Mouse (Mus musculus): ENCODE measurements around the gene Polr2l. TPM values are rescaled to one million over a fixed set of nuclear protein-coding genes. Genes with fewer than 3 reads are reported as not detected.
A peak's percentile ranks its signal among the peaks of the same experiment; 100 is the strongest.

Polr2l gene
- polyA plus RNA-seq, 1 experiment: 12.1 TPM

DNA sequence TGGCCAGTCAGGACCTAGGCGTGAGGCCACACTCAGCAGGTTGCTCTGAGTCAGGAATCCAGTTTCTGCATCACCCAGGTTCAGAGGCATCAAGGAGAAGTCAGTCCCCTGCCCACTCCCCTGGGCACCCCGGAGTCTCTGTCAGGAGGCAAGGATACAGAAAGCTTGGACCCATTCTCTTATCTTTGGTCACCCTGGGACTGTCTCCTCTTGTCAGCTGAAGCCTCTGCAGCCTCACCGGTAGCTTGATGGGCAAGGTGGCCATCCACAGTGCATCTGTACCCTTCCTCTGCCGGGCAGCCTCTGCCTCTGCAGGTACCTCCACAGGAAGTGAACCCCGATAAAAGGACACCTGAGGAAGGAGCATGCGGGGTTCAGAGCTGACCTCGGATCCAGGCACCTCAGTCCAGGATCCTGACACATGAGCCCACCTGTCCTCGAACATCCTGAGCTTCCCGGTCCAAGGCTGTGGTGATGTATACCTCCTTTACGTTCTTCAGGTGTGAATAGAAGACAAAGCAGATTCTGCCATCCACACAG, 35.7 kb downstream of the Polr2l start:
- H3K27ac ChIP-seq (ENCODE audit: insufficient read depth, low read length): no peak overlapping the region
- H3K27me3 ChIP-seq (ENCODE audit: control insufficient read depth, insufficient read depth, low read length, poor library complexity, severe bottlenecking): no peaks in the 10 kb centered on the region
- no peaks in the 10 kb centered on the region for H3K9me3 ChIP-seq (replicated peaks; ENCODE audit: control insufficient read depth, insufficient read depth, low read length, poor library complexity, severe bottlenecking)
- TF ChIP-seq EP300 (IDR thresholded peaks at IDR 0.05; ENCODE audit: insufficient read depth, low read depth, low read length): no peak
- no peak for TF ChIP-seq CTCF (IDR thresholded peaks at IDR 0.05; ENCODE audit: low read depth, low read length)
- TF ChIP-seq POLR2A (IDR thresholded peaks at IDR 0.05; ENCODE audit: insufficient read depth, low read length): no peak
- H3K4me1 ChIP-seq (ENCODE audit: control insufficient read depth, insufficient read depth, low read length): peaks cover 2% of the 10 kb centered on the region
- peaks cover 36% of the 10 kb centered on the region for H3K36me3 ChIP-seq (ENCODE audit: control insufficient read depth, insufficient read depth, low read length, poor library complexity, severe bottlenecking)
- no peak overlapping the region for H3K9ac ChIP-seq (ENCODE audit: low read depth, poor library complexity, severe bottlenecking)
- H3K4me3 ChIP-seq (ENCODE audit: low read depth, low read length): no peak overlapping the region

DNA sequence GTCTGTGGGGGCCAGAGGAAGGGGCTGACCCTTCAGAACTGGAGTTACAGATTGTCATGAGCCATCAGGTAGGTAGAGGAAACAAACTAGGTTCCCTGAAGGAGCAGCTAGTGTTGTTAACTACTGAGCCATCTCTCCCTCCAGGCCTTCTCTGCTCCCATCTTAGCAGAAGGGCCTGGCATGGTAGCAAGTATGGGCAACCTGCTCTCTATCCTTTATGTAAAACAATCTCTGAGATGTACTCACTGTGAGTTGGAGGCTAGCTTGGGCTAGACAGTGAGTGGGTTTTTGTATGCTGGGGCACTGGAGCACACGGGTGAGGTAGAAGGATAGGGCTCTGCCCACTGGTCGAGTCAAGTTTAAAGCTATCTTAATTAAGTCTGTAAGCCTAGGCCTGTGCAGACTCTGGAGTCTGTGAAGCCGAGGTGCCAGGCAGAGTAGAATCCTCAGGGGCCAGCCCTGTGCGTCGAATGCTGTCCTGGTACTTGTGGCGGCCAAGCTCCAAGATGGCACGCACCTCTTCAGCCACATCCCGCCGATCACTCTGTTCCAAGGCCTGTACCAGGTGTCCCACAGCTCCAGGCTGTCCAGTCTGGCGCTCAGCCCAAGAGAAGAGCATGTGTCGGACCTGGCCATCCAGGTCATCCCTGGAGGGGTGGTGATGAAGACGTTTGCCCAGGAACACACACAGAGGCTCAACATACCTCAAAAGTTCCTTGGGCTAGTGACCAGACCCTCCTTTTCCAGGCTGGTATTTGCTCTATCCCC, 36.5 kb downstream of the Polr2l start:
- Histone ChIP-seq H3K27me3 (ENCODE audit: control insufficient read depth, insufficient read depth, low read length, poor library complexity, severe bottlenecking) (no peaks in the 10 kb centered on the region), H3K4me1 (ENCODE audit: control insufficient read depth, insufficient read depth, low read length) (peaks cover 2% of the 10 kb centered on the region), H3K9ac (ENCODE audit: low read depth, poor library complexity, severe bottlenecking) (no peak overlapping the region), H3K9me3 (replicated peaks; ENCODE audit: control insufficient read depth, insufficient read depth, low read length, poor library complexity, severe bottlenecking) (no peaks in the 10 kb centered on the region), H3K4me3 (ENCODE audit: low read depth, low read length) (no peak overlapping the region), H3K36me3 (ENCODE audit: control insufficient read depth, insufficient read depth, low read length, poor library complexity, severe bottlenecking) (peaks cover 36% of the 10 kb centered on the region), H3K27ac (ENCODE audit: insufficient read depth, low read length) (no peak overlapping the region)
- no peak for TF ChIP-seq POLR2A (IDR thresholded peaks at IDR 0.05; ENCODE audit: insufficient read depth, low read length)
- no peak for TF ChIP-seq CTCF (IDR thresholded peaks at IDR 0.05; ENCODE audit: low read depth, low read length)
- no peak for TF ChIP-seq EP300 (IDR thresholded peaks at IDR 0.05; ENCODE audit: insufficient read depth, low read depth, low read length)

DNA sequence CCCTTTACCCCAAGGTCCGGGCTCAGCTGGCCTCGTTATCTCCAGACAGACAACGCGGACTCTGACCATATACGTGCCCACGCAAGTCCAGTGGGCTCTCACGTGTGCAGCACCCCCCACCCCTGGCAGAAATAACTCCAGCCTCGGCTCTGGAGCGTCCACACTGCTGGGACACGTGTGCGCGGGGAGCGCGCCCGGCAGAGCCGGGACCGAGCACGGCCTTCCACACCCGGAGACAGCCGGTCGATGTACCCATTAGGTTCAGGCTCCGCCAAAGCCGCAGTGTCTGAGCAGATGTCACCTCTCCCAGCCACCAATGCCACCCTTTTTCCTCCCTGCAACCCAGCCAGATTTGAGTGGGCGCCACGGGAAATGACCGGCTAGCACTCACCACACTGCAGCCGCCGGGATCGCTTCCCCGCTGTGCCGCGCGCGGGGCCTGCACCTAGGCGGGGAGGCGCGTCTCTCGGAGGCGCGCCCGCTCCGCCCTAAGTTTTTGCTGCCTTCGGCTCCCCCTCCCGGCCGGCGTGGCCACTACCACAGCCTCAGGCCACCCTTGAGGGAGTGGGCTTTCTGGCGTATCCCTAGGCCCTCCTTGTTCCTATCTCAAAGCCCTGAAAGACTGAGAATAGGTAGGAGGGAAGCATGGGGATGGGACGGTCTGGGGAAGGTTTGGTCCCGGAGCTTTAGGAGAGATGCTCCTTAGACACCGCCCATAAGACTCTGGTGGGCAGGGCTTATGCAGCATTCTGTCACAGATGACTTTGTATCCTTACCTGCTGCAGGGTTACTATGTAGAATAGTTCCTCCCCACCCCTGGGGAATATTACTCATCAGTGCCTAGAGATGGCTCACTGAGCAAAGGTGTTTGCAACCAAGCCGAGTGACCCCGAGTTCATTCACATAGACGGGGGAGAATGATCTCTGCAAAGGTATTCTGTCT, 37.5 kb downstream of the Polr2l start, which contains the start of gene Slc25a22:
TSS of gene Slc25a22 (minus strand) at position 715 of the 943 bp plus-strand sequence.
- Histone ChIP-seq H3K27ac (ENCODE audit: insufficient read depth, low read length) (no peak within 1 kb of the TSS), H3K36me3 (ENCODE audit: control insufficient read depth, insufficient read depth, low read length, poor library complexity, severe bottlenecking) (peaks cover 36% of the 10 kb centered on the region)

DNA sequence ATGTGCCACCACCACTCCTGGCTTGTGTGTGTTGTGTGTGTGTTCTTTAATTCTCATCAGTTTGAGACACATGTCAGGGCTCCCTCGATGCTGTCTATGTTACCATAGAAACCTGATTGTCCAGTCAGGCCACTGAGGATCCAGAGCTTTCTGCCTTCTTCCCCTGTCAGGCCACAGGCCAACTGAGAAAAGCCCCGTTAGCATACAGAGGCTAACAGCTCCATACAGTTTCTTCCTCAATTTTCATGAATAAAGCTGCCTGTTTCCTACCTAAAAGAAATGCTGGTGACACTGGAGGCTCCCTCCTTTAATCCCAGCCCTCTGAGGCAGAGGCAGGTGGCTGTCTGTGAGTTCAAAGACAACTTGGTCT, 38.4 kb downstream of the Polr2l start:
- TF ChIP-seq CTCF (IDR thresholded peaks at IDR 0.05; ENCODE audit: low read depth, low read length) (no peak), EP300 (IDR thresholded peaks at IDR 0.05; ENCODE audit: insufficient read depth, low read depth, low read length) (no peak), POLR2A (IDR thresholded peaks at IDR 0.05; ENCODE audit: insufficient read depth, low read length) (no peak)
- Histone ChIP-seq H3K27ac (ENCODE audit: insufficient read depth, low read length) (no peak overlapping the region), H3K4me3 (ENCODE audit: low read depth, low read length) (no peak overlapping the region), H3K27me3 (ENCODE audit: control insufficient read depth, insufficient read depth, low read length, poor library complexity, severe bottlenecking) (no peaks in the 10 kb centered on the region), H3K4me1 (ENCODE audit: control insufficient read depth, insufficient read depth, low read length) (peaks cover 2% of the 10 kb centered on the region), H3K36me3 (ENCODE audit: control insufficient read depth, insufficient read depth, low read length, poor library complexity, severe bottlenecking) (peaks cover 30% of the 10 kb centered on the region), H3K9ac (ENCODE audit: low read depth, poor library complexity, severe bottlenecking) (peak overlapping the region; percentile 75), H3K9me3 (replicated peaks; ENCODE audit: control insufficient read depth, insufficient read depth, low read length, poor library complexity, severe bottlenecking) (no peaks in the 10 kb centered on the region)

More for the DNA sequence above, 37.5 kb downstream of the Polr2l start, which contains the start of gene Slc25a22:
- H3K27me3 ChIP-seq (ENCODE audit: control insufficient read depth, insufficient read depth, low read length, poor library complexity, severe bottlenecking): no peaks in the 10 kb centered on the region
- TF ChIP-seq CTCF (IDR thresholded peaks at IDR 0.05; ENCODE audit: low read depth, low read length) (peak; percentile 53), EP300 (IDR thresholded peaks at IDR 0.05; ENCODE audit: insufficient read depth, low read depth, low read length) (no peak)
- H3K4me3 ChIP-seq (ENCODE audit: low read depth, low read length): peak within 1 kb of the TSS; percentile 83
- H3K9me3 ChIP-seq (replicated peaks; ENCODE audit: control insufficient read depth, insufficient read depth, low read length, poor library complexity, severe bottlenecking): no peaks in the 10 kb centered on the region
- H3K4me1 ChIP-seq (ENCODE audit: control insufficient read depth, insufficient read depth, low read length): peaks cover 2% of the 10 kb centered on the region
- peak within 1 kb of the TSS; percentile 75 for H3K9ac ChIP-seq (ENCODE audit: low read depth, poor library complexity, severe bottlenecking)

DNA sequence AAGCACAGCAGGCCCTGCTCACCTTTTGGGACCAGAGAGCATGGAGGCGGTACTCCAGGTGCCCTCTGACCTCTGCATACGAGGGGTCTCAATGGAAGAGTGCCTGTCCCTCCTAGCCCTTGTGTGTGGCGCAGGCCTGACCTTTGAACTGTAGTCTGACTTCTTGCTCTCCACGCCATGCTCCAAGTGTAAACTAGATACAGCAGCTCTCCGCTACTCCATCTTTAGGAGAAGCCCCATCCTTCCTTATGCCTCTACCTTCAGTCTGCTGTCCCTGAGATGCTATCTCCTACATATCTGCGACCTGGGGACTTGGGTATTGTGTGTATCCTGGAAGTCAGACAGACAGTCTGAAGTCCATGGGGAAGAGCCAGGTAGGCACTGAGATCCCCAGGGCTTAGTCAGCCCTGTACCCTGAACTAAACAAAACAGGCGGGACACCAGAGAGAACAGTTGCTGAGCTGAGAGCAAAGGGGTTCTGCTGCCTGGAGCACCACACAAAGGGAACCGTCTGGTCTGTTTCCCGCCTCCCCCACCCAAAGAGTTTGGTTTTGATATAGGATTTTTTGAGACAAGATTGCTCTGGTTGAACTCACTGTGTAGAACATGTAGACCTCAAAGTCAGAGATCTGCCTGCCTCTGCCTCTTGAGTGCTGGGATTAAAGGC, 38.9 kb downstream of the Polr2l start:
- no peak overlapping the region for H3K4me3 ChIP-seq (ENCODE audit: low read depth, low read length)
- no peak overlapping the region for H3K9ac ChIP-seq (ENCODE audit: low read depth, poor library complexity, severe bottlenecking)
- no peaks in the 10 kb centered on the region for H3K9me3 ChIP-seq (replicated peaks; ENCODE audit: control insufficient read depth, insufficient read depth, low read length, poor library complexity, severe bottlenecking)
- H3K36me3 ChIP-seq (ENCODE audit: control insufficient read depth, insufficient read depth, low read length, poor library complexity, severe bottlenecking): peaks cover 25% of the 10 kb centered on the region
- H3K27me3 ChIP-seq (ENCODE audit: control insufficient read depth, insufficient read depth, low read length, poor library complexity, severe bottlenecking): no peaks in the 10 kb centered on the region
- no peak overlapping the region for H3K27ac ChIP-seq (ENCODE audit: insufficient read depth, low read length)
- peaks cover 2% of the 10 kb centered on the region for H3K4me1 ChIP-seq (ENCODE audit: control insufficient read depth, insufficient read depth, low read length)
- TF ChIP-seq EP300 (IDR thresholded peaks at IDR 0.05; ENCODE audit: insufficient read depth, low read depth, low read length) (no peak), POLR2A (IDR thresholded peaks at IDR 0.05; ENCODE audit: insufficient read depth, low read length) (no peak)

All from ES-Bruce4 (cell line).